Mouse (Mus musculus): ENCODE measurements around the gene Ppm1a.

DNA sequence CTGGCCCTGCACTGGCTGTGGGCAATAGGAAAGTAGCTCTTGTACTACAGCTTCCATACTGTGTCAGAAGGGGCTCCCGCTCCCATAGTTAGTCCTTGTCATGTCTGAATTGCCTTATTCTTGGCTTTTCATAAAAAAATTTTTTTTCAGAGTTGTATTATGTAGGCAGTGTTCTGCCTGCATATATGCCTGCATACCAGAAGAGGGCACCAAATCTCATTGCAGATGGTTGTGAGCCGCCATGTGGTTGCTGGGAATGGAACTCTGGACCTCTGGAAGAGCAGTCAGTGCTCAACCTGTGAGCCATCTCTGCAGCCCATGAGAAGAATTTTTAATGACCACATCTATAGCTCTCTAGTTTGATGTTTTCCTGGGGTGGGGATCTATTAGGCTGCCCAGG lies 13.9 kb downstream of the Ppm1a start:
- TF ChIP-seq POLR2AphosphoS5 (IDR thresholded peaks at IDR 0.05; ENCODE audit: insufficient replicate concordance, low read depth, low read length) (no peak), CTCF (IDR thresholded peaks at IDR 0.05; ENCODE audit: low read depth, low read length) (no peak), TAL1 (conservative IDR thresholded peaks at IDR 0.05; ENCODE audit: low read depth, low read length) (no peak), GATA2 (IDR thresholded peaks at IDR 0.05; ENCODE audit: borderline replicate concordance, low read depth, low read length) (no peak)

Measured in G1E (cell line).